Mouse (Mus musculus) brown adipose tissue, adult 24 weeks (tissue): ENCODE measurements around the gene Lmx1b. TPM values are rescaled to one million over a fixed set of nuclear protein-coding genes. Genes with fewer than 3 reads are reported as not detected.

Source experiments
- H3K27ac ChIP-seq: fragments of 200-500 bp; replicated peaks from 2 replicates; pipeline ENCODE4 v1.5.1; 2012; ENCODE audit warnings: low read depth, mild to moderate bottlenecking, low read length
- H3K4me1 ChIP-seq: fragments of 200-500 bp; 2 replicates; pipeline ENCODE4 v1.6.1; 2012; ENCODE audit warnings: low read length, mixed read lengths; ENCODE audit not compliant: control insufficient read depth, insufficient read depth, insufficient read length
- H3K4me3 ChIP-seq: fragments of 200-500 bp; 2 replicates; pipeline ENCODE4 v1.5.1; 2012; ENCODE audit warnings: low read depth, mild to moderate bottlenecking, low read length, moderate library complexity; ENCODE audit not compliant: insufficient read depth
- polyA plus RNA-seq: library from polyadenylated mRNA; stranded (reverse); fragments of >200 nt; gene quantifications from 2 replicates; pipeline ENCODE4 v1.2.4, GENCODE M21; 2012; ENCODE audit not compliant: missing spikeins, insufficient read depth, insufficient read length

Gene Lmx1b
- polyA plus RNA-seq, 1 experiment, result not detected

- Histone ChIP-seq H3K4me3 (no peak overlapping the region), H3K4me1 (no peaks in the 10 kb centered on the region), H3K27ac (no peak overlapping the region)
These were observed 56.5 kb downstream of the Lmx1b start for GRCm38 (mm10) chr2:33583761-33584160.

GRCm38 (mm10) chr2:33583317-33583716 lies 57.0 kb downstream of the Lmx1b start:
- Histone ChIP-seq H3K4me1 (no peaks in the 10 kb centered on the region), H3K4me3 (no peak overlapping the region), H3K27ac (no peak overlapping the region)

- Histone ChIP-seq H3K27ac (no peak overlapping the region), H3K4me3 (no peak overlapping the region), H3K4me1 (no peaks in the 10 kb centered on the region)
These were observed 57.8 kb downstream of the Lmx1b start for GRCm38 (mm10) chr2:33582457-33583060.

GRCm38 (mm10) chr2:33581866-33582265 lies 58.4 kb downstream of the Lmx1b start:
- H3K4me1 ChIP-seq, result no peaks in the 10 kb centered on the region
- H3K27ac ChIP-seq, result no peak overlapping the region
- H3K4me3 ChIP-seq, result no peak overlapping the region

- no peaks in the 10 kb centered on the region for H3K4me1 ChIP-seq
- H3K4me3 ChIP-seq, result no peak overlapping the region
- no peak overlapping the region for H3K27ac ChIP-seq
These were observed 58.9 kb downstream of the Lmx1b start for GRCm38 (mm10) chr2:33581449-33581777.

GRCm38 (mm10) chr2:33580697-33581448 lies 59.4 kb downstream of the Lmx1b start:
- Histone ChIP-seq H3K4me3 (no peak overlapping the region), H3K4me1 (no peaks in the 10 kb centered on the region), H3K27ac (no peak overlapping the region)

- Histone ChIP-seq H3K4me3 (no peak overlapping the region), H3K27ac (no peak overlapping the region), H3K4me1 (no peaks in the 10 kb centered on the region)
These were observed 64.9 kb downstream of the Lmx1b start for GRCm38 (mm10) chr2:33575406-33575805.

GRCm38 (mm10) chr2:33573075-33573474 lies 67.2 kb downstream of the Lmx1b start:
- H3K4me1 ChIP-seq, result no peaks in the 10 kb centered on the region
- H3K27ac ChIP-seq, result no peak overlapping the region
- no peak overlapping the region for H3K4me3 ChIP-seq

GRCm38 (mm10) chr2:33571219-33571824 lies 69.0 kb downstream of the Lmx1b start:
- Histone ChIP-seq H3K4me1 (no peaks in the 10 kb centered on the region), H3K4me3 (no peak overlapping the region), H3K27ac (no peak overlapping the region)

- Histone ChIP-seq H3K27ac (no peak overlapping the region), H3K4me3 (no peak overlapping the region), H3K4me1 (no peaks in the 10 kb centered on the region)
These were observed 70.6 kb downstream of the Lmx1b start for GRCm38 (mm10) chr2:33569698-33570097.

- Histone ChIP-seq H3K4me3 (no peak overlapping the region), H3K27ac (no peak overlapping the region), H3K4me1 (no peaks in the 10 kb centered on the region)
These were observed 71.1 kb downstream of the Lmx1b start for GRCm38 (mm10) chr2:33569240-33569639.

GRCm38 (mm10) chr2:33565886-33566285 lies 74.4 kb downstream of the Lmx1b start:
- H3K4me1 ChIP-seq, result no peaks in the 10 kb centered on the region
- H3K27ac ChIP-seq, result no peak overlapping the region
- no peak overlapping the region for H3K4me3 ChIP-seq

- Histone ChIP-seq H3K4me1 (no peaks in the 10 kb centered on the region), H3K27ac (no peak overlapping the region), H3K4me3 (no peak overlapping the region)
These were observed 75.6 kb downstream of the Lmx1b start for GRCm38 (mm10) chr2:33564748-33565147.

- Histone ChIP-seq H3K4me1 (no peaks in the 10 kb centered on the region), H3K27ac (no peak overlapping the region), H3K4me3 (no peak overlapping the region)
These were observed 80.6 kb downstream of the Lmx1b start for GRCm38 (mm10) chr2:33559752-33560151.

GRCm38 (mm10) chr2:33559334-33559733 lies 81.0 kb downstream of the Lmx1b start:
- Histone ChIP-seq H3K27ac (no peak overlapping the region), H3K4me1 (no peaks in the 10 kb centered on the region), H3K4me3 (no peak overlapping the region)

GRCm38 (mm10) chr2:33558233-33558632 lies 82.1 kb downstream of the Lmx1b start:
- H3K27ac ChIP-seq, result no peak overlapping the region
- no peak overlapping the region for H3K4me3 ChIP-seq
- H3K4me1 ChIP-seq, result no peaks in the 10 kb centered on the region
